Mouse (Mus musculus): Measurements from ENCODE around the gene Nrarp.

DNA sequence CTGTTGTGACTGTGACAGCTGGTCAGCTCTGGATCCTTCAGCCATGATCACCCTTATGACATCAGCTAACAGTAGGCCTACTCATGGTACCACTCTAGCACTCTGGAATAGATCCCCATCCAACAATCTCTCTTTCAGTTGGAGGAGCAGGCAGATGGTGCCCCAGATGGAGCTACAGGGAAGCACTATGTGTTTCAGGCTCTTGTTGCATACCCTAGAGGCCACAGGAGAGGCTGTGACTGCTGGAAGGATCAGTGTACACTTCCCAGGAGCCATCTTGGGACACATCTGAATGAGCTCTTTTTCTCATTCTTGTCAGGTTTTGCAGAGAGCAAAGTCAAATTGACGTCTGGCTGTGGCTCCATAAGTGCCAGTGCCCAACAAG is 8.8 kb upstream of the Nrarp start:
- TF ChIP-seq CTCF (IDR thresholded peaks at IDR 0.05), result no peak
- no peak for TF ChIP-seq EP300 (IDR thresholded peaks at IDR 0.05)
